Mouse (Mus musculus) retina, postnatal 7 days (tissue): Measurements from ENCODE around the gene Prss54.

ENCODE experiments used
- DNase-seq: peaks from one replicate; pipeline ENCODE4 v3.0.0-alpha.2; 2012; ENCODE audit warnings: low read depth, low spot score

Gene Prss54

DNA sequence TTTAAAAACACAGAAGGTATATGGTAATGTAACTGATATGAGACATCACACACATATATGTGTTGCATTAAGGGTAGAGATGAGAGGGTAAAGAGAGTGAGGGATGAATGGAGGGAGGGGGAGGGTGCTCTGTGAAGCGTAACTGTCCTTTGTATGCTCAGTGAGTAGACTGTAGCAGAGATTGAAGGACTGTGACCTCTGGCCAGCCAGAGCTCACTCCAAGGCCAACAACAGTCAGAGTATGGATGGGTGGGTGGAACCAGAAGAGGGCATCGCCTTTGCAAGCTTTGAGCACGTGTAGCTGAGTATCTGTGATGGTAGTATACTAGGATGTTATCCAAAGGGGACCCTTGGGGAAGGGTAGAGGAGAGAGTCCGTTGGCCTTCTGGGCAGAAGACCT is 24.6 kb downstream of the Prss54 start:
- no peak for DNase-seq

DNA sequence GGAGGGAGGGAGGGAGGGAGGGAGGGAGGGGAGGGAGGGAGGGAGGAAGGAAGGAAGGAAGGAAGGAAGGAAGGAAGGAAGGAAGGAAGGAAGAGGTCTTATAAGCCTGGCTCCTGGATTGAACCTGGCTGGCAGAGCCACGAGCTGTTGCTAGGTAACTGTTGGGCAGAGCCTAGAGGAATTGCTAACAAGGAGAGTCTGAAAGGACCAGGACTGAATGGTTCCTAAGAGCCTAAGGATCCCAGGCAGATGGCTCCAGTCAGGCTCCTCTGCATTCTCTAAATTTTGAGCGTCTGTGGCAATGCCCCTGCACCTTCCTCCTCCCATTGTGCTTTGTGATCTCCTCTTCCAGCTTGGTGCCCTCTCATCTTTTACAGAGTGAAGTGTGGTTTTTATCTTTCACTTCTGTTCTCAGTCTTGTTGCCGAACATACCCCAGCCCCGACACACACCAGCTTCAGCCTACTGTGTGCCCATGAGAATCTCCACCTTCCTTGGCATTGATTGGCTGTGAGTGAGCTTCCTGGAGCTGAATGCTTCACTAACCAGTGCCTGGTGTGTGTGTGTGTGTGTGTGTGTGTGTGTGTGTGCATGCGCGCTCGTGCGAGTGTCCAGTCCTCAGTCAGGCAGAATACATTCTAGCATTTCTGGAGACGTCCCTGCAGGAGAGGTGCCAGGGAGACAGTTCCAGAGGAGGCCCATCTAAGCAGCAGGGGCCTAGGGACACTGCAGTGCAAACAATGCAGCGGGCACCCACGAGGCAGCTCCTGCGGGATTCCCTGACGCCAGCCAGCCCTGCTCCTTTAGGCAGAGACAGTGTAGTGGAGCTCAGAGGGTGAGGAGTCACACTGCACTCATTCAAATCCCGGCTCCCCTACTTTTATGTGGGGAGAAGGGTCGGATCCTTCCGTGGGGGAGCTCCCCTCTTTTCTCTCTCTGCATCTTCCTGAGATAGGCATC is 26.0 kb downstream of the Prss54 start:
- no peak for DNase-seq

DNA sequence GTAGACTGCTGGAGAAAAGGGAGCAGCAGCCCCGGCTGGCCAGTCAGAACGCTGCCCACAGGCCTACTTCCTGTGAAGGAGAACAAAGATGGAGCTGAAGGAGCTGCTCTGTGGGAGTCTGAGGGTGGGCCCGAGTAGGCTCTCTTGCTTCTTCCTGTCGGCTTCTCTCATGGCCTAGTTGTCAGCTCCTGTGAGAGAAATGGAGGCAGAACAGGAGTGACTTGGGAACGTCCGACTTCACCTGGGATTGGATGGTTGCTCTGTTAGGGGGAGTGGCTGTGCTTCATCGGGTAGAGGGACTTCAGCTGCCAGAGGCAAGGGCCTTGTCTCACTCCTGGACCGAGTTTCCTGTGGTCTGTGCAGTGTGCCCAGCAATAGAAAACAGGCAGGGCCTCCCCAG is 28.2 kb downstream of the Prss54 start:
- no peak for DNase-seq

DNA sequence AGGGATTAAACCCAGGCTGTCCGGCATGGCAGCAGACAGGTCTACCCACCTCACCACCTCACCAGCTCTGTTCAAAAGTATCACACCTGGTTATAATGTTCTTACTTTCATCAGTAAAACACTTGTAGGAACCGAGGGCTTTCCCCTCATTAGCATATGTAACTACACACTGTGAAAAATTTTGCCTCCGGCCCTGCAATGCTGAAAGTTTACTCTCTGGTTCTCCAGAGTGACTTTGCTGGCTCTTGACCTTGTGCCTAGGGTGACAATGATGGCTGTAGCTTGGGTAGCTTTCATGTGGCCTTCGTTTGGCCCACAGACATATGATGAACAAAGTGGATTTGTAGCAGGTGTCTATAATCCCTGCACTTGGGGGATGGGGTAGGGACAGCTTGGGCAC is 29.2 kb downstream of the Prss54 start:
- no peak for DNase-seq

DNA sequence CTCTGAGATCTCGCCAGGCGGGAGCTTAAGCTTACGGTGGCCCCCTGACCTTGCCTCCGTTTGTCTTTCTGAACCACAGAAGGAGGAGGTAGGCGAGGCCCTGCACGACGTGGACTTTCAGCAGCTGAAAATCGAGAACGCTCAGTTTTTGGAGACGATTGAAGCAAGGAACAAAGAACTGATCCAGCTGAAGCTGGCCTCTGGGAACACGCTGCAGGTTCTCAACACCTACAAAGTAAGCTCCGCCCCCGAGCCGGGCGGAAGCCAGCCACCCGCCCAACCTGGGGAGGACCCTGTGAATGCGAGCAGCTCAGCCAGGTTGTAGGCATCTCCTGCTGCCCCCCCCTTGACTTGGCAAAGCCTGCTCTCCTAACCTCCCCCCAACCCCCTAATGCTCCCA is 30.3 kb downstream of the Prss54 start:
- DNase-seq: no peak

DNA sequence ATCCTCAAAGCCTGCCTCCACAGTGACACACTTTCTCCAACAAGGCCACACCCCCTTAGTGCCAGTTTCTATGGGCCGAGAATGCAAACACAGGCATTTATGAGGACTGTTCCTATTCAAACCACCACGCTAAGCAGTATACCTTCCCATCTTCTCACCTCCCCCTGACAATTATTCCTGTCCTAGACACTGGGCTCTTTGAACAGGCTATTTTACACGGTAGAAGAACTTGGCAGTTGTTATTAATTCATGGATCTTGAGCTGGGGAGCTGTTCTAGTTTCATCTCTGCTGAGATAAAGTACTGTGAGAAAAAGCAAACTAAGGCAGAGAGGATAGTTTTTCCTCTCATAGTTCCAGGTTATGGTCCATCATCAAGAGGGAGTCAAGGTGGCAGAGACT is 33.1 kb downstream of the Prss54 start:
- no peak for DNase-seq

DNA sequence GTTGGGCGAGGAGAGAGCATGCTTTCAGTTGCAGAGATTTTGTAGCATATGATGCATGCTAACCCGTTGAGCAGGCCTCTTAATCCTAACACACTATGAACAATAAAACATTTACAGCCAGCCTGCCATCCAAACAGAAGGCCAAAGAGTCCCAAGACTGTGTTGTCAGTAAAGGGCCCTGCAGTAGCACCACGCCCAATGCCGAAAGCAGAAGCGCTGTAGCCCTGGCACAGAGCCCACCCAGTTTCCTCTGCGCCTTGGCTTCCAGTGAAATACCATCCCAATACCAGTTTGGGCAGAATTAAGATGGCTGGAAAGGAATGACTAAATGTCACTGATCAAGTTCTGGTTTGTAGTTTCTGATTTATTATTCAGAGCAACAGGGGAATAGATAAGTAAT is 33.9 kb downstream of the Prss54 start:
- DNase-seq: no peak

DNA sequence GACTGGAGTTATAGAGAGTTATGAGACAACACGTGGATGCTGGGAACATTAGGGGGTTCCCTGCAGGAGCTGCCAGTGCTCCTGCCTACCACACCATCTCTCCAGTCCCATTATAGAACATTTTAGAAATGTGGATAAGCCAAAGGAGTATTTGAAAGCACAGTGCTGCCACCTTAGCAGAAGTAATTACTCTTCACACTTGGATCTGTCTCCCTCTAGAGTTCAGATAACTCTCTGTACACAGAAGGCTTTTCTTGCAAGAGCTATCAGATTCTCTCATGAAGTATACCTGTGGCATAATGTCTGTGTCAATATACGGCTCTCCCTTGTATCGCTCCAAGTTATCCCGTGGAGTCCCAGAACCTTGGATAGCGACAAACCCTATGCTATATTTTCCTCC is 36.7 kb downstream of the Prss54 start:
- DNase-seq: no peak

DNA sequence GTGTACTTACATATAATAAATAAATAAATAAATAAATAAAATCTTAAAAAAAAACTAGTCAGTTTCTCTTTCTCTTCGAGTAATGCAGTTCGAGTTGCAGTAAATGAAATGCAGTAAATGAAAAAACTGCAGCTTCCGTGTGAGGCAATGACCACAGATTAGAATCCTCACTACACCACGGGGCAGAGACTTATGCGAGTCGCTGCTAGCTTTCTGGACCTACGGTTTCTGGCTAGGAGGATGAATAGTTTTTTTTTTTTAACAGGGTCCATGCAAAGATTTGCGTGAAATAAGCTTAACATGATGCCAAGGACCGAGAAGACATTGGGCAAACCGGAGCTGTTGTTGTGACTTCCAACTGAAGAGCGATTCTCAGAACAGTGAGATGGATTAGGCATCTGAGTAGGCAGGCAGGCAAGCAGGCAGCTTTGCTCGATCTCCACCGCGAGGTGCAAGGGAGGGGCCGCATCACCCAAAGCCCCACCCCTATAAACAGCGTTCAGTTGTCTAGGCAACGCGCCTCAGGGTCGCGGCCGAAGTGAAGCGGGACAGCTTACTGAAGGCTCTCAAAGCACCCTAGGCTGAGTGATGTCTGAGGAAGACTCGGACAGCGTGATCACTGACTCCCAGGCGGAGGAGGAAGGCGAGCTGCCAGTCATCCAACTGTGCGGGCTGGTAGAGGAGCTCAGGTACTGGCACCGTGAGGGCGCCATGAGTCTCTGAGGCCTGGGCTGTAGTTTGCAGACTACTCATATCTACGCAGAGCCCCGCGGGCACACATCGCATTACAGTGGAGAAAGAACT is 42.4 kb downstream of the Prss54 start, which contains the start of gene Ccdc113:
Gene Ccdc113 (plus strand): TSS at position 502 of the 804 bp plus-strand sequence.
- DNase-seq: peak; percentile 72

DNA sequence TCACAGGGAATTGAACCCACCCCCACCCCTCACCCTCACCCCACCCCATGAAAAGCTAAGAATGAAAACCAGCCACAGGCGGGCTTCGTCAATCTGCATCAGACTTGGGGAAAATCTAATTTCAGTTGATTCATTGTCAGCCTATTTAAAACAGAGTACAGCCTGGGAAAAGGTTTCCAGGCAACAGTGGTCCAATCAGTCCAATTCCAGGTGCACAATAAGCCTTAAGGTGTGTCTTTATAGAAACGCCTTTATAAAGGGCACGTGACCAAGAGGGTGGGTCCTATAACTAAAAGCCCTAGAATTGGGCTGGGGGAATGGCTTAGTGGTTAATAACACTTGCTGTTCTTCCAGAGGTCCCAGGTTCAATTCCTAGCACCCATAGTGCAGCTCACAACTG is 43.9 kb downstream of the Prss54 start:
- DNase-seq: no peak

DNA sequence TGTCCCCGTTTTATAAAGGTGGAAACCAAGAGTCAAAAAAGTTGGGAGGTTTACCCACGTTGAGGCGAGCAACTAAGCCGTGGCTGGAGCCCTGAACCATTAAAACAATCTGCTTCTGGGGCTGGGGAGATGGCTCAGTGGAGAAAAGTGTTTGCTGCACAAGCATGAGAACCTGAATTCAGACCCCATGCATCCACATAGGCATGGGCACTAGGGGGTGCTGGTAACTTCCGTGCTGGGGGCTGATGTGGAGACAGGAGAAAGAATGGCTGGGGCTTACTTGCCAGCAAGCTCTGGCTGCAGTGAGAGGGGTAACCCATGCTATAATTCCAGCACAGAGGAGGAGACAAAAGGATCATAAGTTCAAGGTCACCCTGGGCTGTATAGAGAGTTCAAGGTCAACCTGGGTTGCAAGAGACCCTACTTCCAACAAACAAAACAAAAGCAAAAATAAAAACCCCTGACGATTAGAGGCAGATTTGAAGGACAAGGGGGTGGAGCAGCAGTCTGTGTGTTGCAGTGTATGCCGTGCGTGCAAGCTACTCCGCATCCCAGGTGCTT is 47.3 kb downstream of the Prss54 start:
- no peak for DNase-seq

DNA sequence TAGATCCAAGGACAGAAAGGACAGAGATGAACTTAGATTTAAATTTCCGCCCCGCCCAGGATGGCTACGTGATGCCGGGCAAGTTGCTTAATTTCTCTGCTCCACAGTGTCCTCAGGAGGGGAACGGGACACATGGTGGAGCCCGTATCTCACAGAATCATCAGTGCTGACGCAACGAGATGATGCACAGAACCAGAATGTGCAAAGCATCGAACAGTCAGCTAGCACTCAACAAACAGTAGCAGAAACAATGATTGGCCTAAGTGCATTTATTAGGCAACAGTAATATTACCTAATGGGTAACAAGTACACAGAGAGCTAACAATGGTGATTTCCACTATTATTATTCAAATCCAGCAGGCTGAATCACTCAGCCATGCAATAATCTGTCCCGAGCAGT is 47.9 kb downstream of the Prss54 start:
- DNase-seq: no peak

DNA sequence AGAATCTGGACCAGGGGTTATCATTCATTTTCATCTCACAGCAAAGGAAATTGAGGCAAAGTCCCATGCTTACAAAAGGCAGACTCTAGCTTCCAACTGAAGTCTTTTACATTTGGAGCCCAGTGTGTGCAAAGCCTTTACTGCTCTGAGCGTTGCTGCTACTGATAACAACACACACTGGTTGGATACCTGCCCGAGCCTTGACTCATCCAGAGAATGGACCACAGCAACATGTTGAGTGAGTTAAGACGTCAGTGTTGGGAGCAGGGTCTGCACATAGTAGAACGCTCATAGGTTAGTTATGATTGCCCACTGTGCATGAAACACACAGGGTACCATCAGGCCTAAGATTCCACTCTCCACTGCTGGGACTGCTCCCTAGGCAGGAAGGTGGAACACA is 52.1 kb downstream of the Prss54 start:
- no peak for DNase-seq

DNA sequence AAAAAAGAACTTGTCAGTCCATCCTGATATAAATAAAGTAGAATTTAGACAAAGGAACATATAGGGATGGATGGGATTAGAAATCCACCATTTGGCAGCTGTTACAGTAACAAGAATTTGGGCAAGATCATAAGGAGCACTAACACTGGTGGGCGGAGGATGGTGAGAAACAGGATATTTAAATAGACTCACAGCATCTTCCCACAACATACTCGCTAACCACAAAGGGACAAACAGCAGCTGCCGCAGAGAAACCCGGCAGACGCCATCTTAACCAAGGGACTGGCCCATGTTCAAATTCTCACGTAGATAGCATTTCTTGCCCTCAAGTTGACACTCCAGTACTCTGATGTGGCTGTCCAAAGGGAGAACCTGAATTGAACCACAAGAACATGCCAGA is 59.2 kb downstream of the Prss54 start:
- DNase-seq: no peak

DNA sequence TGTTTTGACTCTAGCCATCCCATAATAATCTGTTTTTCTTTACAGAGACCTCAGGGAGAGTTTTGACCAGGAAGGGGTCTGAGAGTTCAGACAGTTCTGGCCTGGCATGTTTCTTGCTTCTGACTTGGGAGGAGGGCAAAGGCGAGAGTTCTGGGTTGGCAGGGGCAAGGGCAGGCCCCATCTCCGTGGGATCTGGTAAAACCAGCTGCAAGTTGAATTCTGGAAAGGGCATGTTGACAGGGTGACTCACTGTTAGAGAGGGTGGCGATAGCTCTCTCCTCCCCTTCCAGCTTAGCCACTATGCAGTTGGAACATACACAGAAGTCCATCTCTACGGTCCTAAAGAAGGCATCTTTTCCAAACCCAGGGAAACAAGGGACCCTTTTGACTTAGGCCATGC is 62.9 kb downstream of the Prss54 start:
- no peak for DNase-seq

DNA sequence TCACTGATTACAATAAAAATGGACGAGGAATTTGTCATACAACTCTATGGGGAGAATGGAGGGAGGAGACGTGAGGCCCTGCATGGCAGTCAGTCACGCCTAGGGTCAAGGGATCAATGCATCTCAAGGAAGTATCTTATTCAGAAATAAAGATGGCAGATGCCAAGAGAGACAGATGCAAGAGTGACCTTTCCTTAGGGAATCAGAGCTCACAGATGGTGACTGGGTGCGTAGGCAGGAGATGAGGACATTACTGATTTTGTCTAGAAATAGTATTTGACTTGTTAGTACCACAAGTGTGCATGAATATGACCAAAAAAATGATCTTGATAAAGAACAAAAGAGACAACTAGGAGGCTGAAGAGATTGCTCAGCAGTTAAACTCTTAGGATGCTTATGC is 63.9 kb downstream of the Prss54 start:
- DNase-seq: no peak
